Mouse (Mus musculus) kidney, adult 2 months (tissue): Measurements from ENCODE around the gene Phf3.

ENCODE experiments used
- CTCF ChIP-seq: fragments of 200-500 bp; conservative IDR thresholded peaks from 2 replicates; pipeline ENCODE4 v1.5.1; 2011; ENCODE audit warnings: low read depth, mild to moderate bottlenecking, control low read depth, low read length, moderate library complexity, mixed read lengths; ENCODE audit not compliant: insufficient read depth, insufficient read length
- POLR2A ChIP-seq: fragments of 200-500 bp; IDR thresholded peaks from one replicate; pipeline ENCODE4 v1.6.1; 2011; ENCODE audit warnings: low read depth, low read length, control low read depth

- TF ChIP-seq CTCF: no peak
- no peak for TF ChIP-seq POLR2A
Observed at GRCm38 (mm10) chr1:30903480-30904218, 29.9 kb upstream of the Phf3 start.
